Mouse (Mus musculus): ENCODE measurements around the gene Gpd1l. TPM values are rescaled to one million over a fixed set of nuclear protein-coding genes. Genes with fewer than 3 reads are reported as not detected.

The Gpd1l gene
- total and polyA plus RNA-seq, 2 experiments from 2014 or later: 14.2 to 30.8 TPM

- Histone ChIP-seq H3K4me3 (ENCODE audit: low read depth, low read length) (no peak overlapping the region), H3K9me3 (replicated peaks; ENCODE audit: control insufficient read depth, low read length) (no peaks in the 10 kb centered on the region), H3K36me3 (replicated peaks; ENCODE audit: control insufficient read depth, insufficient read depth, low read length) (no peaks in the 10 kb centered on the region), H3K27me3 (ENCODE audit: control insufficient read depth, insufficient read depth, low read length) (no peaks in the 10 kb centered on the region), H3K27ac (ENCODE audit: low read depth) (peak overlapping the region; percentile 28; the same call in 1 of the 2 replicates), H3K9ac (replicated peaks; ENCODE audit: low read depth, low read length) (no peak overlapping the region), H3K4me1 (ENCODE audit: control insufficient read depth, insufficient read depth) (peaks cover 13% of the 10 kb centered on the region), H3K4me2 (ENCODE audit: low read depth, low read length) (no peak overlapping the region)
- WGBS: 72% methylated on average over 9 of the region's 9 CpGs
- ATAC-seq (ENCODE audit: insufficient read depth, low read depth) (no peak), DNase-seq (ENCODE audit: low spot score) (no peak)
- TF ChIP-seq CTCF (IDR thresholded peaks at IDR 0.05; ENCODE audit: low read depth): peak; percentile 12; the same call in 1 of the 2 replicates
- no peak for TF ChIP-seq EP300 (IDR thresholded peaks at IDR 0.05; ENCODE audit: low read depth)
These were observed 3.2 kb downstream of the Gpd1l start for GRCm38 (mm10) chr9:114930464-114931090.

GRCm38 (mm10) chr9:114925571-114925970, 8.2 kb downstream of the Gpd1l start:
- ATAC-seq (ENCODE audit: insufficient read depth, low read depth): no peak
- H3K36me3 ChIP-seq (replicated peaks; ENCODE audit: control insufficient read depth, insufficient read depth, low read length): no peaks in the 10 kb centered on the region
- peaks cover 4% of the 10 kb centered on the region; the same call in 1 of the 2 replicates for H3K4me1 ChIP-seq (ENCODE audit: control insufficient read depth, insufficient read depth)
- TF ChIP-seq EP300 (IDR thresholded peaks at IDR 0.05; ENCODE audit: low read depth) (no peak), CTCF (IDR thresholded peaks at IDR 0.05; ENCODE audit: low read depth) (no peak)
- H3K4me2 ChIP-seq (ENCODE audit: low read depth, low read length): no peak overlapping the region
- no peaks in the 10 kb centered on the region for H3K27me3 ChIP-seq (ENCODE audit: control insufficient read depth, insufficient read depth, low read length)
- H3K9ac ChIP-seq (replicated peaks; ENCODE audit: low read depth, low read length): no peak overlapping the region
- WGBS: 83% methylated on average over 5 of the region's 5 CpGs
- no peak for DNase-seq (ENCODE audit: low spot score)
- no peak overlapping the region for H3K27ac ChIP-seq (ENCODE audit: low read depth)
- H3K9me3 ChIP-seq (replicated peaks; ENCODE audit: control insufficient read depth, low read length): no peaks in the 10 kb centered on the region
- H3K4me3 ChIP-seq (ENCODE audit: low read depth, low read length): no peak overlapping the region

GRCm38 (mm10) chr9:114925039-114925438, 8.7 kb downstream of the Gpd1l start:
- Histone ChIP-seq H3K4me2 (ENCODE audit: low read depth, low read length) (no peak overlapping the region), H3K27me3 (ENCODE audit: control insufficient read depth, insufficient read depth, low read length) (no peaks in the 10 kb centered on the region), H3K36me3 (replicated peaks; ENCODE audit: control insufficient read depth, insufficient read depth, low read length) (no peaks in the 10 kb centered on the region), H3K9me3 (replicated peaks; ENCODE audit: control insufficient read depth, low read length) (no peaks in the 10 kb centered on the region), H3K27ac (ENCODE audit: low read depth) (no peak overlapping the region), H3K9ac (replicated peaks; ENCODE audit: low read depth, low read length) (no peak overlapping the region), H3K4me3 (ENCODE audit: low read depth, low read length) (no peak overlapping the region), H3K4me1 (ENCODE audit: control insufficient read depth, insufficient read depth) (peaks cover 4% of the 10 kb centered on the region; the same call in 1 of the 2 replicates)
- 46% methylated on average over 10 of the region's 10 CpGs for WGBS
- TF ChIP-seq CTCF (IDR thresholded peaks at IDR 0.05; ENCODE audit: low read depth) (no peak), EP300 (IDR thresholded peaks at IDR 0.05; ENCODE audit: low read depth) (no peak)
- peak; percentile 22; the same call in 1 of the 2 replicates for ATAC-seq (ENCODE audit: insufficient read depth, low read depth)
- no peak for DNase-seq (ENCODE audit: low spot score)

- Histone ChIP-seq H3K4me2 (ENCODE audit: low read depth, low read length) (no peak overlapping the region), H3K27ac (ENCODE audit: low read depth) (no peak overlapping the region)
- WGBS: 42% methylated on average over 5 of the region's 5 CpGs
These were observed 9.3 kb downstream of the Gpd1l start for GRCm38 (mm10) chr9:114924511-114924910.

GRCm38 (mm10) chr9:114922209-114922608, 11.6 kb downstream of the Gpd1l start:
- no peaks in the 10 kb centered on the region for H3K36me3 ChIP-seq (replicated peaks; ENCODE audit: control insufficient read depth, insufficient read depth, low read length)
- no peak overlapping the region for H3K9ac ChIP-seq (replicated peaks; ENCODE audit: low read depth, low read length)
- ATAC-seq (ENCODE audit: insufficient read depth, low read depth) (no peak), DNase-seq (ENCODE audit: low spot score) (no peak)
- H3K4me3 ChIP-seq (ENCODE audit: low read depth, low read length): no peak overlapping the region
- no peaks in the 10 kb centered on the region for H3K27me3 ChIP-seq (ENCODE audit: control insufficient read depth, insufficient read depth, low read length)
- H3K4me2 ChIP-seq (ENCODE audit: low read depth, low read length): no peak overlapping the region
- peaks cover 4% of the 10 kb centered on the region; the same call in 1 of the 2 replicates for H3K4me1 ChIP-seq (ENCODE audit: control insufficient read depth, insufficient read depth)
- no peaks in the 10 kb centered on the region for H3K9me3 ChIP-seq (replicated peaks; ENCODE audit: control insufficient read depth, low read length)
- WGBS: 68% methylated on average over 5 of the region's 5 CpGs
- TF ChIP-seq CTCF (IDR thresholded peaks at IDR 0.05; ENCODE audit: low read depth) (no peak), EP300 (IDR thresholded peaks at IDR 0.05; ENCODE audit: low read depth) (no peak)
- H3K27ac ChIP-seq (ENCODE audit: low read depth): no peak overlapping the region

More at GRCm38 (mm10) chr9:114924511-114924910, 9.3 kb downstream of the Gpd1l start:
- H3K4me3 ChIP-seq (ENCODE audit: low read depth, low read length): no peak overlapping the region
- DNase-seq (ENCODE audit: low spot score) (no peak), ATAC-seq (ENCODE audit: insufficient read depth, low read depth) (no peak)
- no peak overlapping the region for H3K9ac ChIP-seq (replicated peaks; ENCODE audit: low read depth, low read length)
- TF ChIP-seq EP300 (IDR thresholded peaks at IDR 0.05; ENCODE audit: low read depth): no peak
- no peak for TF ChIP-seq CTCF (IDR thresholded peaks at IDR 0.05; ENCODE audit: low read depth)
- H3K27me3 ChIP-seq (ENCODE audit: control insufficient read depth, insufficient read depth, low read length): no peaks in the 10 kb centered on the region
- H3K36me3 ChIP-seq (replicated peaks; ENCODE audit: control insufficient read depth, insufficient read depth, low read length): no peaks in the 10 kb centered on the region
- no peaks in the 10 kb centered on the region for H3K9me3 ChIP-seq (replicated peaks; ENCODE audit: control insufficient read depth, low read length)
- H3K4me1 ChIP-seq (ENCODE audit: control insufficient read depth, insufficient read depth): peaks cover 4% of the 10 kb centered on the region; the same call in 1 of the 2 replicates
